Mouse (Mus musculus) 3T3-L1 (cell line): Measurements from ENCODE around the gene Zfp629.
A peak's percentile ranks its signal among the peaks of the same experiment; 100 is the strongest.
"Not testable (repeated sequence)": the region's sequence is repeated elsewhere in the genome, so short reads cannot be mapped to it uniquely, and the experiment has no call there.

Experiments
- DNase-seq: peaks from one replicate; pipeline ENCODE4 v3.0.0-alpha.2; 2015; ENCODE audit warnings: low read depth, low spot score

The Zfp629 gene

GRCm38 (mm10) chr7:127614891-127615843 lies at the start of gene Zfp629:
Gene Zfp629 (minus strand): TSS chr7:127615797.
- peak; percentile 60 for DNase-seq

- no peak for DNase-seq
Observed at GRCm38 (mm10) chr7:127662926-127663325, 47.3 kb upstream of the Zfp629 start.

- no peak for DNase-seq
Observed at GRCm38 (mm10) chr7:127661833-127662232, 46.2 kb upstream of the Zfp629 start.

- no peak for DNase-seq
Observed at GRCm38 (mm10) chr7:127660882-127661281, 45.3 kb upstream of the Zfp629 start.

GRCm38 (mm10) chr7:127656946-127657345 lies 41.3 kb upstream of the Zfp629 start:
- peak; percentile 76 for DNase-seq

GRCm38 (mm10) chr7:127654318-127654717 lies 38.7 kb upstream of the Zfp629 start:
- no peak for DNase-seq

- no peak for DNase-seq
Observed at GRCm38 (mm10) chr7:127652050-127652449, 36.5 kb upstream of the Zfp629 start.

- DNase-seq, result no peak
Observed at GRCm38 (mm10) chr7:127651624-127652023, 36.0 kb upstream of the Zfp629 start.

- DNase-seq, result no peak
Observed at GRCm38 (mm10) chr7:127649206-127649605, 33.6 kb upstream of the Zfp629 start.

- DNase-seq, result no peak
Observed at GRCm38 (mm10) chr7:127648516-127649201, 33.1 kb upstream of the Zfp629 start.

GRCm38 (mm10) chr7:127647576-127647975 lies 32.0 kb upstream of the Zfp629 start:
- not testable (repeated sequence) for DNase-seq

GRCm38 (mm10) chr7:127646363-127646762 lies 30.8 kb upstream of the Zfp629 start:
- DNase-seq, result no peak

GRCm38 (mm10) chr7:127642254-127642653 lies 26.7 kb upstream of the Zfp629 start:
- no peak for DNase-seq

GRCm38 (mm10) chr7:127641260-127641659 lies 25.7 kb upstream of the Zfp629 start:
- no peak for DNase-seq

GRCm38 (mm10) chr7:127636963-127637362 lies 21.4 kb upstream of the Zfp629 start:
- no peak for DNase-seq

- no peak for DNase-seq
Observed at GRCm38 (mm10) chr7:127631416-127631815, 15.8 kb upstream of the Zfp629 start.

- DNase-seq, result no peak
Observed at GRCm38 (mm10) chr7:127628646-127629045, 13.0 kb upstream of the Zfp629 start.

- DNase-seq, result no peak
Observed at GRCm38 (mm10) chr7:127626471-127626870, 10.9 kb upstream of the Zfp629 start.

GRCm38 (mm10) chr7:127626039-127626438 lies 10.4 kb upstream of the Zfp629 start:
- no peak for DNase-seq

GRCm38 (mm10) chr7:127618402-127618801 lies 2.8 kb upstream of the Zfp629 start:
- not testable (repeated sequence) for DNase-seq

- no peak for DNase-seq
Observed at GRCm38 (mm10) chr7:127617962-127618361, 2.4 kb upstream of the Zfp629 start.

GRCm38 (mm10) chr7:127616881-127617280 lies 1.3 kb upstream of the Zfp629 start:
- DNase-seq, result no peak

- no peak for DNase-seq
Observed at GRCm38 (mm10) chr7:127616336-127616735, 739 bp upstream of the Zfp629 start.
